Comparison of ENCODE assay signal across 12 mouse cellular contexts in genomic region chr6:52189172-52189591, GRCm38 (mm10). TPM values are rescaled to one million over a fixed set of nuclear protein-coding genes. Genes with fewer than 3 reads are reported as not detected.
DNase-seq lines count a peak whose midpoint lies in the region; ATAC-seq and TF ChIP-seq lines count a peak whose summit lies in the region.
"Had no signal": no experiment of that assay in that cellular context is flagged by ENCODE, and none has a peak within 500 bp of the region (broad histone marks: within the 10 kb centered on the region; RNA-seq: fewer than 3 reads in every experiment).

No protein-coding gene starts in this region.

- no peaks in the 10 kb centered on the region for H3K9me3 ChIP-seq in kidney, embryonic 16.5 days (ENCODE audit: low read length)
- H3K9me3 ChIP-seq in neural tube, embryonic 13.5 days: no peaks in the 10 kb centered on the region
- H3K9me3 ChIP-seq: heart, embryonic 15.5 days had no signal

- WGBS in kidney, embryonic 16.5 days: 29% methylated on average over 5 of the region's 5 CpGs
- 18% methylated on average over 5 of the region's 5 CpGs for WGBS in neural tube, embryonic 13.5 days
- 14% methylated on average over 5 of the region's 5 CpGs for WGBS in cerebellum, adult 2 months

- intact Hi-C loops in gastrocnemius, adult 2 months (cut with DNase I): no loop called here
- intact Hi-C loops in gastrocnemius, postnatal 36 days (cut with DNase I): no loop called here

- no peak for TF ChIP-seq CTCF in gastrocnemius, adult 2 months (IDR thresholded peaks at IDR 0.05)
- TF ChIP-seq CTCF in cerebellum, adult 2 months (IDR thresholded peaks at IDR 0.05; ENCODE audit: borderline replicate concordance, insufficient read depth, low read depth, low read length): no peak

- H3K4me2 ChIP-seq in kidney, embryonic 16.5 days (replicated peaks; ENCODE audit: low read depth, low read length): 0 out of 2 replicates have a peak overlapping the region, but pooled peaks have one; percentile 12
- H3K4me2 ChIP-seq in neural tube, embryonic 13.5 days: peak overlapping the region; percentile 97
- H3K4me2 ChIP-seq: heart, embryonic 15.5 days had no signal

- peaks cover 2% of the 10 kb centered on the region; the same call in 1 of the 2 replicates for H3K36me3 ChIP-seq in kidney, embryonic 16.5 days (ENCODE audit: insufficient read depth, low read length)
- H3K36me3 ChIP-seq in neural tube, embryonic 13.5 days: peaks cover 17% of the 10 kb centered on the region
- H3K36me3 ChIP-seq: heart, embryonic 15.5 days had no signal

- H3K4me1 ChIP-seq in kidney, embryonic 16.5 days (ENCODE audit: insufficient read depth, low read length): peaks cover 92% of the 10 kb centered on the region
- H3K4me1 ChIP-seq in neural tube, embryonic 13.5 days (replicated peaks): peaks cover 96% of the 10 kb centered on the region
- no peaks in the 10 kb centered on the region for H3K4me1 ChIP-seq in cerebellum, adult 2 months (ENCODE audit: control insufficient read depth, insufficient read depth, low read length)

- no peak for TF ChIP-seq POLR2A in cerebellum, adult 2 months (IDR thresholded peaks at IDR 0.05; ENCODE audit: borderline replicate concordance, insufficient read depth, low read length)

- peak overlapping the region; percentile 1; the same call in 1 of the 2 replicates for H3K4me3 ChIP-seq in gastrocnemius, adult 2 months
- no peak overlapping the region for H3K4me3 ChIP-seq in kidney, embryonic 16.5 days (ENCODE audit: low read length)
- peak overlapping the region; percentile 65; the same call in 1 of the 2 replicates for H3K4me3 ChIP-seq in neural tube, embryonic 13.5 days
- no peak overlapping the region for H3K4me3 ChIP-seq in cerebellum, adult 2 months (replicated peaks; ENCODE audit: insufficient read depth, low read depth, low read length)
- H3K4me3 ChIP-seq: heart, embryonic 15.5 days had no signal

- no peaks in the 10 kb centered on the region for H3K27me3 ChIP-seq in kidney, embryonic 16.5 days (ENCODE audit: insufficient read depth, low read length)
- H3K27me3 ChIP-seq in neural tube, embryonic 13.5 days: no peaks in the 10 kb centered on the region
- H3K27me3 ChIP-seq in cerebellum, adult 2 months (ENCODE audit: control insufficient read depth, insufficient read depth, low read length): peaks cover 19% of the 10 kb centered on the region; the same call in 1 of the 2 replicates

- H3K27ac ChIP-seq in gastrocnemius, adult 2 months: peak overlapping the region; percentile 88
- peak overlapping the region; percentile 95 for H3K27ac ChIP-seq in kidney, embryonic 16.5 days (ENCODE audit: low read length)
- peak overlapping the region; percentile 100 for H3K27ac ChIP-seq in neural tube, embryonic 13.5 days (replicated peaks)
- H3K27ac ChIP-seq in cerebellum, adult 2 months (ENCODE audit: insufficient read depth, low read length): no peak overlapping the region
- H3K27ac ChIP-seq: macrophage had no signal

- DNase-seq in gastrocnemius, adult 2 months: peak; percentile 66
- no peak for DNase-seq in gastrocnemius, postnatal 36 days
- peak; percentile 69 for DNase-seq in gastrocnemius, postnatal 25 days
- DNase-seq in cerebellum, postnatal 14 days: no peak
- DNase-seq in heart, adult 18-20 months: no peak
- no peak for DNase-seq in cerebellum, adult 2 months
- DNase-seq: cerebellum, adult 9-10 months had no signal

- H3K9ac ChIP-seq in kidney, embryonic 16.5 days (replicated peaks; ENCODE audit: low read length): peak overlapping the region; percentile 24; the same call in 1 of the 2 replicates
- H3K9ac ChIP-seq in neural tube, embryonic 13.5 days: peak overlapping the region; percentile 96; the same call in 1 of the 2 replicates
- H3K9ac ChIP-seq: heart, embryonic 15.5 days had no signal

- ATAC-seq in kidney, embryonic 16.5 days (ENCODE audit: low FRiP score, low TSS enrichment): no peak
- ATAC-seq in neural tube, embryonic 13.5 days (ENCODE audit: low read depth): no peak

RNA-seq across cellular contexts. Expression of gene Hoxa4, which starts 2.4 kb away (rescaled TPM):
- 1 to 10 TPM; 2.7 to 3.3 TPM for total RNA-seq in gastrocnemius, adult 2 months (2021)
- total RNA-seq in gastrocnemius, postnatal 36 days (2021): 1 to 10 TPM; 2.0 TPM
- total RNA-seq in gastrocnemius, postnatal 25 days (2021): 1 to 10 TPM; 2.3 to 2.8 TPM
- 1.2 and 1.4 TPM in 2 replicates for polyA plus RNA-seq in kidney, embryonic 16.5 days (2015; fragmentation: Nextera tagmentation; extraction: Ambion mirVana)
- polyA plus RNA-seq in neural tube, embryonic 13.5 days (2015; fragmentation: Nextera tagmentation; extraction: Ambion mirVana): 5.7 and 5.8 TPM in 2 replicates
- total RNA-seq in heart, adult 18-20 months (2021): under 1 TPM in 1 of 2 experiments, not detected in 1; 0.41 TPM
- polyA plus RNA-seq in cerebellum, adult 2 months (2012; rRNA removed): 4.1 and 5.1 TPM in 2 replicates
- total RNA-seq: layer of hippocampus, postnatal 14 days had no signal

RNA-seq across cellular contexts. Expression of gene 5730596B20Rik, which starts 11.9 kb away (rescaled TPM):
- under 1 TPM in 1 of 2 experiments, not detected in 1; 0.10 TPM for total RNA-seq in gastrocnemius, adult 2 months (2021)
- not detected for total RNA-seq in gastrocnemius, postnatal 36 days (2021)
- not detected for total RNA-seq in gastrocnemius, postnatal 25 days (2021)
- polyA plus RNA-seq in kidney, embryonic 16.5 days (2015; fragmentation: Nextera tagmentation; extraction: Ambion mirVana): 1.7 and 2.5 TPM in 2 replicates
- 3.5 and 4.1 TPM in 2 replicates for polyA plus RNA-seq in neural tube, embryonic 13.5 days (2015; fragmentation: Nextera tagmentation; extraction: Ambion mirVana)
- not detected for total RNA-seq in heart, adult 18-20 months (2021)
- 0.16 and 0.18 TPM in 2 replicates for polyA plus RNA-seq in cerebellum, adult 2 months (2012; rRNA removed)
- total RNA-seq: layer of hippocampus, postnatal 14 days had no signal
- polyA plus RNA-seq: macrophage had no signal

RNA-seq across cellular contexts. Expression of gene Hoxa5, which starts 15.2 kb away (rescaled TPM):
- 1 to 10 TPM; 2.2 to 2.9 TPM for total RNA-seq in gastrocnemius, adult 2 months (2021)
- total RNA-seq in gastrocnemius, postnatal 36 days (2021): 1 to 10 TPM; 1.6 to 2.0 TPM
- 1 to 10 TPM; 1.9 to 3.5 TPM for total RNA-seq in gastrocnemius, postnatal 25 days (2021)
- polyA plus RNA-seq in kidney, embryonic 16.5 days (2015; fragmentation: Nextera tagmentation; extraction: Ambion mirVana): 9.0 and 9.5 TPM in 2 replicates
- polyA plus RNA-seq in neural tube, embryonic 13.5 days (2015; fragmentation: Nextera tagmentation; extraction: Ambion mirVana): 44.7 and 66.8 TPM in 2 replicates
- under 1 TPM; 0.40 to 0.59 TPM for total RNA-seq in heart, adult 18-20 months (2021)
- 4.6 and 6.0 TPM in 2 replicates for polyA plus RNA-seq in cerebellum, adult 2 months (2012; rRNA removed)
- total RNA-seq: layer of hippocampus, postnatal 14 days had no signal

RNA-seq across cellular contexts. Expression of gene Hoxa6, which starts 19.3 kb away (rescaled TPM):
- total RNA-seq in gastrocnemius, adult 2 months (2021): 1 to 10 TPM; 2.6 to 2.7 TPM
- total RNA-seq in gastrocnemius, postnatal 36 days (2021): 1 to 10 TPM; 1.3 to 1.8 TPM
- total RNA-seq in gastrocnemius, postnatal 25 days (2021): 1 to 10 TPM; 1.8 to 2.8 TPM
- polyA plus RNA-seq in kidney, embryonic 16.5 days (2015; fragmentation: Nextera tagmentation; extraction: Ambion mirVana): 2.9 and 3.8 TPM in 2 replicates
- 20.3 and 25.8 TPM in 2 replicates for polyA plus RNA-seq in neural tube, embryonic 13.5 days (2015; fragmentation: Nextera tagmentation; extraction: Ambion mirVana)
- total RNA-seq in heart, adult 18-20 months (2021): not detected
- polyA plus RNA-seq in cerebellum, adult 2 months (2012; rRNA removed): 0.13 and 0.46 TPM in 2 replicates
- total RNA-seq: layer of hippocampus, postnatal 14 days had no signal
- polyA plus RNA-seq: heart, embryonic 15.5 days; macrophage had no signal

RNA-seq across cellular contexts. Expression of gene Hoxa3, which starts 24.0 kb away (rescaled TPM):
- 1 to 10 TPM; 2.8 to 3.1 TPM for total RNA-seq in gastrocnemius, adult 2 months (2021)
- total RNA-seq in gastrocnemius, postnatal 36 days (2021): 1 to 10 TPM; 1.9 to 2.2 TPM
- total RNA-seq in gastrocnemius, postnatal 25 days (2021): 1 to 10 TPM; 2.4 to 3.3 TPM
- 8.2 and 10.8 TPM in 2 replicates for polyA plus RNA-seq in kidney, embryonic 16.5 days (2015; fragmentation: Nextera tagmentation; extraction: Ambion mirVana)
- 13.9 and 16.4 TPM in 2 replicates for polyA plus RNA-seq in neural tube, embryonic 13.5 days (2015; fragmentation: Nextera tagmentation; extraction: Ambion mirVana)
- total RNA-seq in heart, adult 18-20 months (2021): 1 to 10 TPM in 1 of 2 experiments, under 1 TPM in 1; 0.32 to 1.9 TPM
- 2.1 and 2.2 TPM in 2 replicates for polyA plus RNA-seq in cerebellum, adult 2 months (2012; rRNA removed)
- total RNA-seq: layer of hippocampus, postnatal 14 days had no signal

Comparison
In these comparisons a context has a peak if more than half of its experiments do, and no peak if none do; other contexts are left out.
1. DNase-seq: peak in gastrocnemius, adult 2 months (single experiment) and gastrocnemius, postnatal 25 days (single experiment); none in gastrocnemius, postnatal 36 days (0 of 2), cerebellum, postnatal 14 days (0 of 2), heart, adult 18-20 months (0 of 2) and cerebellum, adult 2 months (0 of 2).
2. H3K4me3 ChIP-seq: peak in gastrocnemius, adult 2 months (single experiment) and neural tube, embryonic 13.5 days (single experiment); none in kidney, embryonic 16.5 days (single experiment) and cerebellum, adult 2 months (single experiment).